Mouse (Mus musculus) ovary, adult 2 months (tissue): ENCODE measurements around the gene Pstpip1. TPM values are rescaled to one million over a fixed set of nuclear protein-coding genes. Genes with fewer than 3 reads are reported as not detected.

Experiments
- polyA plus RNA-seq: library from polyadenylated mRNA; depleted of rRNA; stranded (reverse); fragments of >200 nt; gene quantifications from 2 replicates; pipeline ENCODE4 v1.2.3, GENCODE M21; 2012; rRNA removed

The Pstpip1 gene
- polyA plus RNA-seq: 4.7 and 4.8 TPM in 2 replicates

DNA sequence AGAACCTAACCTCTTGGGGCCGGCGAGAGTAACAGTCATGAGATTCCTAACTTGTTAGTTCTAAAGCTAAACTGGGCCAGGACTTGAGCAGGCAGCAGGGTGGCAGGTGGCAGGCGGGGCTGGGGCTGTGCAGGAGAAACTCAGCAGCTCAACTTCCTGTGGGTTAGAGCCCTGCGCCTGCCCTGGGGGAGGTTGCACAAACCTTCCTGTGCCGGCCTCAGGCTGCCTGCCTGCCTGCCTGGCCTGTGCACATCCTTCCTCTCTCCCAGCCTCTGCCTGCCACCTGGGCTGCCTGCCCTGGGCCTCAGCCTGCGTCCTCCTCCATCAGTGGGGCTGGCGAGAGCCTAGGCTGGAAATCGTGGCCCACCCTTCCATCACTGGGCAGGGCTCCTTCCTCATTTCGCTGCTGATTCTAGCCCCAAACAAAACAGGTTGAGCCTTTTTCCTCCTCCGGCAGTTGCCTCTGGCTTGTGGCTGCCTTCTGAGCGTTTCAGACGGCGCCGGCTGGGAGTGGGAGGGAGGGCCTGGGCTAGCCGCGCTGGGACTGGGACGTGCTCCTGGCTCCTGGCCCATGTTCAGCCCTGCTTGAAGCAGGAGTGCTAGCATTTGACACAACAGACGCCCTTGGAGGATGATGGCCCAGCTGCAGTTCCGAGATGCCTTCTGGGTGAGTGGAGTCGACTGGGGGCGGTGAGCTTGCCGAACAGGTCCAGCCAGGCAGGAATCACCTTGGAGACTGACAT, at the start of gene Pstpip1:
Gene Pstpip1 (plus strand): TSS at position 185 of the 743 bp plus-strand sequence.

GRCm38 (mm10) chr9:56041372-56042180, 48.2 kb upstream of the Pstpip1 start, which contains the start of gene Rcn2:
Gene Rcn2 (plus strand): TSS chr9:56041845.

GRCm38 (mm10) chr9:56165377-56165776, 75.6 kb downstream of the Pstpip1 start, which contains the start of gene Tspan3:
Gene Tspan3 (minus strand): TSS chr9:56165477.

Other genes with a start within 250 kb of the Pstpip1 start
- gene Scaper, start 151.8 kb upstream of the Pstpip1 start, polyA plus RNA-seq: 4.7 and 6.1 TPM in 2 replicates
- not detected in 2 replicates for gene 4930563M21Rik, start 79.4 kb upstream of the Pstpip1 start, polyA plus RNA-seq
- 141 and 271 TPM in 2 replicates for gene Rcn2, start 48.1 kb upstream of the Pstpip1 start, polyA plus RNA-seq
- gene Tspan3, start 75.5 kb downstream of the Pstpip1 start, polyA plus RNA-seq: 249 and 300 TPM in 2 replicates